Mouse (Mus musculus) neural tube, embryonic 14.5 days (tissue): ENCODE data around the gene Fnbp1. TPM values are rescaled to one million over a fixed set of nuclear protein-coding genes. Genes with fewer than 3 reads are reported as not detected.

ENCODE experiments used
- ATAC-seq: fragments of 200-750 bp; cut with Nextera tagmentation; 2 replicates; pipeline ENCODE4 v1.8.0; 2017; ENCODE audit warnings: low read depth, mild to moderate bottlenecking, moderate TSS enrichment, moderate library complexity
- H3K27ac ChIP-seq: fragments of 300-500 bp; sonication (generic); 2 replicates; pipeline ENCODE4 v1.5.1; 2014; ENCODE audit warnings: low read depth, mild to moderate bottlenecking, control low read depth, low read length, moderate library complexity, mixed read lengths
- H3K27me3 ChIP-seq: fragments of 300-500 bp; sonication (generic); 2 replicates; pipeline ENCODE4 v1.6.1; 2014; ENCODE audit warnings: low read length; ENCODE audit not compliant: control insufficient read depth, insufficient read depth
- H3K36me3 ChIP-seq: fragments of 300-500 bp; sonication (generic); 2 replicates; pipeline ENCODE4 v1.6.1; 2014; ENCODE audit warnings: low read length, mixed read lengths; ENCODE audit not compliant: control insufficient read depth, insufficient read depth
- H3K4me1 ChIP-seq: fragments of 300-500 bp; sonication (generic); 2 replicates; pipeline ENCODE4 v1.6.1; 2014; ENCODE audit warnings: low read length; ENCODE audit not compliant: control insufficient read depth, insufficient read depth
- H3K4me2 ChIP-seq: fragments of 300-500 bp; sonication (generic); 2 replicates; pipeline ENCODE4 v1.6.1; 2014; ENCODE audit warnings: mild to moderate bottlenecking, low read depth, low read length, control low read depth
- H3K4me3 ChIP-seq: fragments of 300-500 bp; sonication (generic); 2 replicates; pipeline ENCODE4 v1.5.1; 2014; ENCODE audit warnings: low read depth, low read length, control low read depth, mixed read lengths
- H3K9ac ChIP-seq: fragments of 300-500 bp; sonication (generic); replicated peaks from 2 replicates; pipeline ENCODE4 v1.6.1; 2014; ENCODE audit warnings: low read depth, mild to moderate bottlenecking, control low read depth, low read length, mixed read lengths
- H3K9me3 ChIP-seq: fragments of 300-500 bp; sonication (generic); 2 replicates; pipeline ENCODE4 v1.6.1; 2016; ENCODE audit warnings: low read length; ENCODE audit not compliant: control insufficient read depth
- WGBS: fragments of 180-500 bp; shearing (Covaris S2); extraction: QIAGEN DNeasy Blood & Tissue Kit; methylation state at CpG from one replicate; pipeline ENCODE4 v1.1.7; 2014; 5-methylcytosine and 5-hydroxymethylcytosine counted together
- polyA plus RNA-seq: library from polyadenylated mRNA; unstranded; fragments of >200 nt; fragmentation: Nextera tagmentation; extraction: Ambion mirVana; gene quantifications from 2 replicates; pipeline ENCODE4 v1.2.1, GENCODE M21; 2014

The Fnbp1 gene
- polyA plus RNA-seq, 1 experiment from 2014 or later: 33.3 TPM

DNA sequence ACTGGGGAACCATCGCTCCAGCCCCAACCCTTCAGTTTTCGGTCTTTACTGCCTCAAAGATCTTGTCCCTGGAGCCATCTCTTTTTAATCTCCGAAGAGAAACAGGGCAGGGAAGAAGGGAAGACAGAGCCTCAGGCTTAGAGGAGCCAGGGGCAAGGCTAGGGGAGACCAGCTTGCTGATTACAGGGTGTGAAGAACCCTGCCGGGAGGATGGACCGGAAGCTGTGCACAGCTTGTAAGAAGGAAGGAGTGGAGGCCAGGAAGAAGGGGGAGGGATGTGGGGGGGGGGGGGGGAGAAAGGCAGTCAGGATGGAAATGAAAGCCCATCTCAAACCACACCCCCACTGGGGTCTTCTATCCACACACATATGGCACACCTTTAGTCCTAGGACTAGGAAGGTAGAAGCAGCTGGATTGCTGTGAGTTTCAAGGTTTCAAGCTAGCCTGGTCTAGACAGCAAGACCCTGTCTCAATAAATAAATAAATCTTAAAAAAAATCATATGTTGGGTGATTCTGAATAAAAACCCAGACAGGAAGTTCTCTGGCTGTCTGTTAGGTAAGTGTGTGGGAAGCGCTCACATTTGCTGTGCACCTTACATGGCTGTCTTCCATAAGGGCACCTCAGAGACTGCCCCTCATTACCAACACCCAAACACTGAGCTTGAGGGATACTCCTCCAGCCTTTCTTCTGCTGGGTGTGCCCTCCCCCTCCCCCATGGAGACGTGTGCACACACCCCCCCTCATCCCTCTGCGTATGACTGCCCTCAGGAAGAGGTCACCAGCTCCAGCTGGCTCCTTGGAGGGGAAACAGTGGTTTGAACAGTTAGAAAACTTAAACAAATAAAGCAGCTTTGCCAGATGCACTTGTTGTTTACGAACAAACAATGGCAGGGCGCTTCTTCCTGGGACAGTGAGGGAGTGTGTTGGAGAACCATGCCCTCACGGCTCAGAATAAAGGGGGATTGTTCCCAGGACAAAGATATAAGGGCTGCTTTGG is 53.8 kb downstream of the Fnbp1 start:
- Histone ChIP-seq H3K9ac (no peak overlapping the region), H3K4me2 (no peak overlapping the region), H3K4me1 (peaks cover 14% of the 10 kb centered on the region), H3K27me3 (no peaks in the 10 kb centered on the region), H3K27ac (no peak overlapping the region), H3K36me3 (no peaks in the 10 kb centered on the region), H3K9me3 (no peaks in the 10 kb centered on the region), H3K4me3 (no peak overlapping the region)
- WGBS: 27% methylated on average over 11 of the region's 11 CpGs
- ATAC-seq: no peak

- H3K4me2 ChIP-seq: no peak overlapping the region
- no peak for ATAC-seq
- peaks cover 14% of the 10 kb centered on the region for H3K4me1 ChIP-seq
- H3K9ac ChIP-seq: no peak overlapping the region
- no peaks in the 10 kb centered on the region for H3K27me3 ChIP-seq
- WGBS: 34% methylated on average over 5 of the region's 5 CpGs
- H3K4me3 ChIP-seq: no peak overlapping the region
- no peak overlapping the region for H3K27ac ChIP-seq
- H3K9me3 ChIP-seq: no peaks in the 10 kb centered on the region
- no peaks in the 10 kb centered on the region for H3K36me3 ChIP-seq
Measured at GRCm38 (mm10) chr2:31087085-31087484, 54.7 kb downstream of the Fnbp1 start.

- Histone ChIP-seq H3K27me3 (no peaks in the 10 kb centered on the region), H3K9ac (no peak overlapping the region), H3K4me1 (peaks cover 14% of the 10 kb centered on the region), H3K9me3 (no peaks in the 10 kb centered on the region), H3K36me3 (no peaks in the 10 kb centered on the region), H3K4me3 (no peak overlapping the region), H3K27ac (no peak overlapping the region), H3K4me2 (no peak overlapping the region)
- no peak for ATAC-seq
Measured at GRCm38 (mm10) chr2:31086543-31086942, 55.3 kb downstream of the Fnbp1 start.

DNA sequence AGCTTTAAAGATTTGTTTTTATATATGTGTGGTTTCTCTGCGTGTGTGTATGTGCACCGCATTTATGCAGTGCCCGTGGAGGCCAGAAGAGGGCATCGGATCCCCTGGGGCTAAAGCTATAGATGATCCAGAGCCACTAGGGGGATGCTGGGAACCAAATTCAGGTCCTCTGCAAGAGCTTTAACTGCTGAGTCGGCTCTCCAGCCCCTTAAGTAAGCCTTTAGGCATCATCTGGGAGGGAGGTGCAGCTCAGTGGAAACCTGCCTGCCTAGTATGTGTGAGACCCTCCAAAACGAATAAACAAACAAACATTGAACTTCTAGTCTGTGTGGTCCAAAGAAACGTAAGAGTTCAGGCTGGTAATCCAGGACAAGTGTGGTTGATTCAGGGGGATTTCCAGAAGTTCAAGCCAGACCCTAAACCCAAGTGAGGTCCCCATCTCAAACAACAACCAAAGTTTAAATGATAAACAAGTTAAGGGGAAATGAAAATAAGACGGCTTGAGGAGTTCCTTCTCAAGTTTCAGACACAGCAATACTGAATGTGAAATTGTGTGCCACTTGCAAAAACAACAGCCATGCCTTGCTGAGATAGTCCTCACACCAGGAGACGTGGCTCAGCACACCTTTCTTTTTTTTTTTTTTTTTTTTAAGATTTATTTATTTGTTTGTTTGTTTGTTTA is 57.5 kb downstream of the Fnbp1 start:
- Histone ChIP-seq H3K4me2 (no peak overlapping the region), H3K4me3 (no peak overlapping the region), H3K27ac (no peak overlapping the region), H3K9me3 (no peaks in the 10 kb centered on the region), H3K4me1 (peaks cover 14% of the 10 kb centered on the region), H3K36me3 (no peaks in the 10 kb centered on the region), H3K27me3 (no peaks in the 10 kb centered on the region), H3K9ac (no peak overlapping the region)
- 95% methylated on average over 9 of the region's 9 CpGs for WGBS
- no peak for ATAC-seq

GRCm38 (mm10) chr2:31083372-31083771 is 58.4 kb downstream of the Fnbp1 start:
- no peak overlapping the region for H3K4me2 ChIP-seq
- H3K36me3 ChIP-seq: no peaks in the 10 kb centered on the region
- H3K9ac ChIP-seq: no peak overlapping the region
- ATAC-seq: no peak
- H3K9me3 ChIP-seq: no peaks in the 10 kb centered on the region
- no peak overlapping the region for H3K27ac ChIP-seq
- no peak overlapping the region for H3K4me3 ChIP-seq
- peaks cover 12% of the 10 kb centered on the region for H3K4me1 ChIP-seq
- no peaks in the 10 kb centered on the region for H3K27me3 ChIP-seq
- WGBS: 97% methylated on average over 8 of the region's 8 CpGs

- no peak for ATAC-seq
- WGBS: 90% methylated on average over 17 of the region's 17 CpGs
- no peak overlapping the region for H3K9ac ChIP-seq
- no peaks in the 10 kb centered on the region for H3K27me3 ChIP-seq
- no peaks in the 10 kb centered on the region for H3K36me3 ChIP-seq
- no peaks in the 10 kb centered on the region for H3K9me3 ChIP-seq
- no peak overlapping the region for H3K4me2 ChIP-seq
- H3K4me3 ChIP-seq: no peak overlapping the region
- peaks cover 6% of the 10 kb centered on the region; the same call in 1 of the 2 replicates for H3K4me1 ChIP-seq
- H3K27ac ChIP-seq: no peak overlapping the region
Measured at GRCm38 (mm10) chr2:31082639-31083038, 59.2 kb downstream of the Fnbp1 start.

- Histone ChIP-seq H3K36me3 (no peaks in the 10 kb centered on the region), H3K27ac (no peak overlapping the region), H3K9me3 (no peaks in the 10 kb centered on the region), H3K4me3 (no peak overlapping the region), H3K4me1 (no peaks in the 10 kb centered on the region), H3K9ac (no peak overlapping the region), H3K4me2 (no peak overlapping the region), H3K27me3 (no peaks in the 10 kb centered on the region)
- no peak for ATAC-seq
- WGBS: 83% methylated on average over 4 of the region's 4 CpGs
Measured at GRCm38 (mm10) chr2:31081349-31081748, 60.5 kb downstream of the Fnbp1 start.

- no peaks in the 10 kb centered on the region for H3K36me3 ChIP-seq
- H3K27ac ChIP-seq: no peak overlapping the region
- no peak for ATAC-seq
- no peaks in the 10 kb centered on the region for H3K27me3 ChIP-seq
- WGBS: 79% methylated on average over 6 of the region's 6 CpGs
- no peak overlapping the region for H3K4me2 ChIP-seq
- no peaks in the 10 kb centered on the region for H3K9me3 ChIP-seq
- H3K4me3 ChIP-seq: no peak overlapping the region
- H3K9ac ChIP-seq: no peak overlapping the region
- H3K4me1 ChIP-seq: no peaks in the 10 kb centered on the region
Measured at GRCm38 (mm10) chr2:31079117-31079516, 62.7 kb downstream of the Fnbp1 start.

DNA sequence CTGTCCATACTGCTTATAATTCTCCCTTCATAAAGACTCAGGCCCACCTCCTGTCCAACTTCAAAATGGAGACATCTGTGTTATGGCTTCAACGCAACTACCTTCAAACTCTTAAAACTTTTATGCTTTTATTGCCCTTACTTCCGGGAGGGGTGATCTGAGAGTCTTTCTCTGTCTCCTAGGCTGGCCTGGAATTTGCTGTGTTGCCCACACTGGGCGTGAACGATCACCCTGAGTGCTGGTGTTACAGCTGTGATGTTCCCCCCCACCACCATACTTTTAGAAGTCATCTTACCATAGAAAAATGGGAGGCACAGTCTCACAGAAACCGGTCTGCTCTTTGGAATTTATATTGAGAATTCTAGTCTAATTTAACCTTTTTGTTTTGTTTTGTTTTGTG is 64.2 kb downstream of the Fnbp1 start:
- Histone ChIP-seq H3K9me3 (no peaks in the 10 kb centered on the region), H3K36me3 (no peaks in the 10 kb centered on the region), H3K4me2 (no peak overlapping the region), H3K4me3 (no peak overlapping the region), H3K27ac (no peak overlapping the region), H3K9ac (no peak overlapping the region), H3K4me1 (no peaks in the 10 kb centered on the region), H3K27me3 (no peaks in the 10 kb centered on the region)
- ATAC-seq: no peak
- 58% methylated on average over 5 of the region's 5 CpGs for WGBS
